Mouse (Mus musculus): ENCODE measurements around the gene Tmem270. TPM values are rescaled to one million over a fixed set of nuclear protein-coding genes. Genes with fewer than 3 reads are reported as not detected.

The Tmem270 gene
- polyA plus RNA-seq (2014; fragmentation: Nextera tagmentation; extraction: Ambion mirVana), result not detected in 2 replicates

DNA sequence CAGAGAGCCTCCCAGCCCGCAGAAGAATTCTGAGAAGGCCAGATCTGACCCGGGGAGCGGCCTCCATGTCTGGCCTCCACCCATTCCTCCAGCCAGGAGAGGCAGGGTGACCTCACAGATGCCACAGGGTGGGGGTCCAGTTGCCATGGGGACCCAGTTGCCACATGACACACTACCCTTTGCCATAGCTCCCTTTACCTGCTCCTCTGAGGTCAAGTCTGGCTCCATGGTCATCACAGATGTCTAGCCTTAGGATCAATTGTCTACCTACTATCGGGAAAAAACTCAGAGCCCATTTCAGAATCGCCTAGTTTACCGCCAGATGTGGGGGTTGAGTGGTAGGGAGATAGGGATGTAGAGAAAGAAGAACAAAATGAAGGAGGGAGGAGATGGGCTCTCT is at the start of gene Tmem270:
TSS of gene Tmem270 (minus strand) at position 101 of the 400 bp plus-strand sequence.
- no peak within 1 kb of the TSS for H3K4me2 ChIP-seq (replicated peaks; ENCODE audit: low read depth, low read length)
- no peak for ATAC-seq (ENCODE audit: insufficient number of reproducible peaks, insufficient read depth, low FRiP score, low read depth)
- no peak within 1 kb of the TSS for H3K4me3 ChIP-seq (ENCODE audit: low read depth, low read length)
- H3K4me1 ChIP-seq (ENCODE audit: control insufficient read depth, insufficient read depth, low read length), result no peaks in the 10 kb centered on the region
- no peaks in the 10 kb centered on the region for H3K9me3 ChIP-seq (ENCODE audit: control insufficient read depth, low read depth, low read length)
- H3K36me3 ChIP-seq (ENCODE audit: control insufficient read depth, insufficient read depth, low read length), result no peaks in the 10 kb centered on the region
- H3K27me3 ChIP-seq (ENCODE audit: control insufficient read depth, insufficient read depth, low read length), result no peaks in the 10 kb centered on the region
- WGBS, result 83% methylated on average over 6 of the region's 6 CpGs
- no peak within 1 kb of the TSS for H3K9ac ChIP-seq (replicated peaks; ENCODE audit: low read depth, low read length)
- H3K27ac ChIP-seq (ENCODE audit: low read length), result no peak within 1 kb of the TSS

DNA sequence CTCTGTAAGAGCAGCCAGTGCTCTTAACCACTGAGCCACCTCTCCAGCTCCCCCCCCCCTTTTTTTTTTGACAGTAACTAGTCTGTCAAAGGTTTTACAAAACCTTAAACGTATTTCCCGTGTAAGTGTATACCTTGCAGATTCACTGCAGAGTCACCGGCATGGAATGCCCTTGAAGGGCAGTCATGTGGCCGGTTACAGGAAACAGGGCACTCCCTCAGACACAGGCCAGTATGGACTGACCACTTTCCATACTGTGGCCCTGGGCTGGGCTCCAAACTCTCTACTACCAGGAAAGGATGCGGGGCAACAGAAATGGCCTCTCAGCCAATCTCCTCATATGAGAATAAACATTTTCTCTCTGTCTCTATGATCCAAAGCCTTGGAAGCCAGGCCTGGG is 49.0 kb upstream of the Tmem270 start:
- Histone ChIP-seq H3K27me3 (ENCODE audit: control insufficient read depth, insufficient read depth, low read length) (no peaks in the 10 kb centered on the region), H3K9me3 (ENCODE audit: control insufficient read depth, low read depth, low read length) (no peaks in the 10 kb centered on the region), H3K27ac (ENCODE audit: low read length) (no peak overlapping the region), H3K36me3 (ENCODE audit: control insufficient read depth, insufficient read depth, low read length) (no peaks in the 10 kb centered on the region), H3K4me1 (ENCODE audit: control insufficient read depth, insufficient read depth, low read length) (peaks cover 11% of the 10 kb centered on the region; the same call in 1 of the 2 replicates), H3K4me3 (ENCODE audit: low read depth, low read length) (no peak overlapping the region), H3K4me2 (replicated peaks; ENCODE audit: low read depth, low read length) (no peak overlapping the region), H3K9ac (replicated peaks; ENCODE audit: low read depth, low read length) (no peak overlapping the region)
- 61% methylated on average over 5 of the region's 5 CpGs for WGBS
- no peak for ATAC-seq (ENCODE audit: insufficient number of reproducible peaks, insufficient read depth, low FRiP score, low read depth)

DNA sequence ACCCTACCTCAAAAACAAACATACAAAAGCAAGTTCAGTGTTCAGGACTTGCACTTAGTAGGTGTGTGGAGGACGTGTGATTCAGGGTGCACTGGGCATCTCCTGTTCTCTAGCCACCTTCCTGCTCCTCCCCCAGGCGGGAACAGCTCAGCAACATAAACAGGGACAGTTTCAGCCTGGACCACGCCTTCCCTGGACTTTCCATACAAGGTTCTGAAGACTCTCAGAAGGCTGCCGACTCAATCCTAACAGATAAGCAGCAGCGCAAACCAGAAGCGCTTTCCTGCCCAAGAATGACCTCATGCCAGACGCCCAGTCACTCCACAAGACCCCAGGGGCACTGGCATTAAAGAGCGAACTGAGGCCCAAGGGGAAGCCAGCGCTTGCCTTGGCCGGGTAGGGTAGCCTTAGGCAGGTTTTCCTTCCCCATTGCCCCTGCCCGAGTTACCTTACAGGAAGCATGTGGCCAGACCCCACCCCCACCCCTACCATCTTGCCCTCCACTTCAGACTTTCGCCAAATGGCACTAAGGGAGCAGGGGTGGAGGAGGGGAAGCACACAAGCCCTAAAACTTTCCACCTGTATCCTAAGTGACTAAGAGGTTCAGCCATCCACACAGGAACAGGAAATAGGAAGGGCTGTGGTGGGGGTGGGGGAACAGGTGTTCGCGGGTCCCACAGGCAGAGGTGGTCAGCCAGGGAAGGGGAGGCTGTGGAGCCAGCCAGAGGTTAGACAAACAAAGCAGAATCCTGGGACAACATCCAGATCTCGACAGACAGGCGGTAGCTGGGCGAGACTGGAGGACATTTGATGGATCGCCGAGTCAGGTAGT is 44.7 kb upstream of the Tmem270 start:
- Histone ChIP-seq H3K27ac (ENCODE audit: low read length) (peak overlapping the region; percentile 75; the same call in 1 of the 2 replicates), H3K4me1 (ENCODE audit: control insufficient read depth, insufficient read depth, low read length) (peaks cover 19% of the 10 kb centered on the region; the same call in 1 of the 2 replicates), H3K36me3 (ENCODE audit: control insufficient read depth, insufficient read depth, low read length) (no peaks in the 10 kb centered on the region), H3K9me3 (ENCODE audit: control insufficient read depth, low read depth, low read length) (no peaks in the 10 kb centered on the region), H3K4me2 (replicated peaks; ENCODE audit: low read depth, low read length) (peak overlapping the region; percentile 30), H3K9ac (replicated peaks; ENCODE audit: low read depth, low read length) (no peak overlapping the region), H3K4me3 (ENCODE audit: low read depth, low read length) (0 out of 2 replicates have a peak overlapping the region, but pooled peaks have one; percentile 1), H3K27me3 (ENCODE audit: control insufficient read depth, insufficient read depth, low read length) (peaks cover 3% of the 10 kb centered on the region; the same call in 1 of the 2 replicates)
- 8% methylated on average over 19 of the region's 19 CpGs for WGBS
- peak; percentile 70 for ATAC-seq (ENCODE audit: insufficient number of reproducible peaks, insufficient read depth, low FRiP score, low read depth)

DNA sequence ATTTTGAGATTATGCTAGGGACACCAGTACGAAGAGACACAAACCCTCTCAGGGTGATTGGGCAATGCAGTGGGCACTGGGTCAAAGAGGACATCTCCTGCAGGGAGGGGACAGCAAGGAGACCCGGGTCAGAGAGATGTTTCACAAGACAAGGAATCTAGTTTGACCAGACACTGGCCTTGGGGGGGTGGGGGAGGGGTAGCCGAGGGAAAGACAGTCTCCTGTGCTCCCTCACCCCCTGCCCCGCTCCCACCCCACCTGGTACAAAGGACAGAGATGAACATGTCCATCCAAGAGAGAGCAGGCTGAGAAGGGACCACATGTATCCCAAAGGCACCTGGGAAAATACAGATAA is 41.5 kb upstream of the Tmem270 start:
- Histone ChIP-seq H3K27ac (ENCODE audit: low read length) (peak overlapping the region; percentile 87; the same call in 1 of the 2 replicates), H3K9ac (replicated peaks; ENCODE audit: low read depth, low read length) (no peak overlapping the region), H3K4me2 (replicated peaks; ENCODE audit: low read depth, low read length) (no peak overlapping the region), H3K4me3 (ENCODE audit: low read depth, low read length) (no peak overlapping the region), H3K36me3 (ENCODE audit: control insufficient read depth, insufficient read depth, low read length) (no peaks in the 10 kb centered on the region), H3K9me3 (ENCODE audit: control insufficient read depth, low read depth, low read length) (no peaks in the 10 kb centered on the region), H3K4me1 (ENCODE audit: control insufficient read depth, insufficient read depth, low read length) (peaks cover 19% of the 10 kb centered on the region; the same call in 1 of the 2 replicates), H3K27me3 (ENCODE audit: control insufficient read depth, insufficient read depth, low read length) (peaks cover 8% of the 10 kb centered on the region; the same call in 1 of the 2 replicates)
- ATAC-seq (ENCODE audit: insufficient number of reproducible peaks, insufficient read depth, low FRiP score, low read depth), result no peak
- 50% methylated on average over 4 of the region's 4 CpGs for WGBS

DNA sequence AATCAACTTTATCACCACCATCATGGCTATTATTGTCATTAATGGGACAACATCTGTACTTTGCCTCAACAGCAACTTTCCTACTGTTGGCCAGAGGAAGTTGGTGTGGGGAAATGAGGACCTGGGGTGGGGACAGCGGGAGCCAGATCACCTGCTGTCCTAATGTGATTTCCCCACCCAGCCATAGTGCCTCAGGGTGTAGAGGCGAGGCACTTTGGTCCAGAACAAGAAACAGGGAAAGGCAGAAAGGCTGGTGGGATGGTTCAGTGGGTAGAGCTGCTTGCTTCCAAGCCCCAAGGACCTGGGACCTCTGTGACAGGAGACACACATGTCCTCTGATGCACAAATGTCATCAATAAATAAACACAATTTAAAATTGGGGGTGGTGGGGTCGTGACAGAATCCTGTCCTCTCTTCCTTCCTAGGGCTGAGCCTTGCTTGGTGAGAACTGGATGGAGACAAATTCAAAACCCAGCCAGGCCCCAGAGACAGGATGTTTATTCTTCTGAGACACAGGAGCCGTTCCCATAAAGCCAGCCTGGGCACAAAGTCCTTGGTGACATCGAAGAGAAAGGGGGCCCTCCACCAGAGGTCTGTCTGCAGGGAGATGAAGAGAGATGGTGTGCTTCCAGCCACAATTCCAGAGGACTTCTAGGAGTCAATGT is 41.0 kb upstream of the Tmem270 start:
- ATAC-seq (ENCODE audit: insufficient number of reproducible peaks, insufficient read depth, low FRiP score, low read depth), result no peak
- Histone ChIP-seq H3K27me3 (ENCODE audit: control insufficient read depth, insufficient read depth, low read length) (peaks cover 8% of the 10 kb centered on the region; the same call in 1 of the 2 replicates), H3K4me2 (replicated peaks; ENCODE audit: low read depth, low read length) (no peak overlapping the region; the same call in 1 of the 2 replicates), H3K4me3 (ENCODE audit: low read depth, low read length) (no peak overlapping the region), H3K9me3 (ENCODE audit: control insufficient read depth, low read depth, low read length) (no peaks in the 10 kb centered on the region), H3K9ac (replicated peaks; ENCODE audit: low read depth, low read length) (no peak overlapping the region), H3K36me3 (ENCODE audit: control insufficient read depth, insufficient read depth, low read length) (no peaks in the 10 kb centered on the region), H3K27ac (ENCODE audit: low read length) (peak overlapping the region; percentile 87), H3K4me1 (ENCODE audit: control insufficient read depth, insufficient read depth, low read length) (peaks cover 19% of the 10 kb centered on the region; the same call in 1 of the 2 replicates)
- 32% methylated on average over 5 of the region's 5 CpGs for WGBS

DNA sequence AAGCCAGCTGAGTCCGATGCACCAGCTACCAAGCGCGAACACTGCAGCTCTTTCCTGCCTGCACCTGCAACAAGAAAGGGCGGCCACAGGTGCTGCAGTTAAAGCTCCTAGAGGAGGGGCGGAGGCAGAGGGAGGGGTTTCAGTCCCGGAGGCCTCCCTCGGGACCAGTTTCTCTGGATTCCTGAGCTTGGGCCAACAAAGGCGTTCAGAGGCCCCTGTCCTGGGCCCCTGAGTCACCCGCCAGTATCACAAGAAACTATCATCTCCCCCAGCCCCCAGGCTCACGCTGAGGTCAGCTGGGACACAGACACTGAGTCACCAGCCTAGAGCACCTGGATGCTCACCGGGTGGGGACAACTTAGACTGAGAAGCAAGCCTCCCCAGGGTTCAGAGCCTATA is 40.3 kb upstream of the Tmem270 start, which contains the start of gene Cldn4:
TSS of gene Cldn4 (minus strand) at position 78 of the 399 bp plus-strand sequence.
- ATAC-seq (ENCODE audit: insufficient number of reproducible peaks, insufficient read depth, low FRiP score, low read depth), result peak; percentile 83
- no peaks in the 10 kb centered on the region for H3K9me3 ChIP-seq (ENCODE audit: control insufficient read depth, low read depth, low read length)
- no peaks in the 10 kb centered on the region for H3K36me3 ChIP-seq (ENCODE audit: control insufficient read depth, insufficient read depth, low read length)
- peak within 1 kb of the TSS; percentile 87 for H3K27ac ChIP-seq (ENCODE audit: low read length)
- 14% methylated on average over 11 of the region's 11 CpGs for WGBS
- peak within 1 kb of the TSS; percentile 37 for H3K4me2 ChIP-seq (replicated peaks; ENCODE audit: low read depth, low read length)
- peaks cover 8% of the 10 kb centered on the region; the same call in 1 of the 2 replicates for H3K27me3 ChIP-seq (ENCODE audit: control insufficient read depth, insufficient read depth, low read length)
- peak within 1 kb of the TSS; percentile 44 for H3K4me3 ChIP-seq (ENCODE audit: low read depth, low read length)
- H3K9ac ChIP-seq (replicated peaks; ENCODE audit: low read depth, low read length), result peak within 1 kb of the TSS; percentile 64
- peaks cover 18% of the 10 kb centered on the region; the same call in 1 of the 2 replicates for H3K4me1 ChIP-seq (ENCODE audit: control insufficient read depth, insufficient read depth, low read length)

DNA sequence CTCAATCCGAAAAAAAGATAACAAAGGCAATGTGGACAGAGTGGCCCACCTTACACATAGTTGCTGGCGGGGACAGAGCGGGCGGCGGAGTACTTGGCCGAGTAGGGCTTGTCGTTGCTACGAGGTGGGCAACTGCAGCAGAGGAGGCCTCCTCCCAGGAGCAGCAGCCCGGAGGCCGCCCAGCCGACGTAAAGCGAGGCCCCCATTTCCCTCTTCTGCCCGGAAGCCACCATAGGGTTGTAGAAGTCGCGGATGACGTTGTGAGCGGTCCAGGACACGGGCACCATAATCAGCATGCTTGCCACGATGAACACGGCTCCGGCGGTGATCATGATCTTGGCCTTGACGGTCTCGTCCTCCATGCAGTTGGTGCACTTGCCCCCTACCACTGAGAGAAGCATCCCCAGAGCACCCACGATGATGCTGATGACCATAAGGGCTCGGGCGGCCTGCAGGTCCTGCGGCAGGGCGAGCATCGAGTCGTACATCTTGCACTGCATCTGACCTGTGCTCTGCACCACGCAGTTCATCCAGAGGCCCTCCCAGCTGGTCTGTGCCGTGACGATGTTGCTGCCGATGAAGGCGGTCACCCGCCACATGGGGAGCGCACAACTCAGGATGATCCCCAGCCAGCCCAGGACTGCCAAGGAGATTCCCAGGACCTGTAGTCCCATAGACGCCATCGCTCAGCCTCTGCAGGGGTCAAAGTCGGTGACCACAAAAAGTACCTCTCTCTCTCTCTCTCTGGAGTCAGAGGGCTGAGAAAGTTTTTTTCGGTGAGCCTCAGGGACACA is 39.7 kb upstream of the Tmem270 start:
- no peaks in the 10 kb centered on the region for H3K36me3 ChIP-seq (ENCODE audit: control insufficient read depth, insufficient read depth, low read length)
- H3K27ac ChIP-seq (ENCODE audit: low read length), result peak overlapping the region; percentile 87
- H3K4me2 ChIP-seq (replicated peaks; ENCODE audit: low read depth, low read length), result peak overlapping the region; percentile 37
- ATAC-seq (ENCODE audit: insufficient number of reproducible peaks, insufficient read depth, low FRiP score, low read depth), result no peak
- no peaks in the 10 kb centered on the region for H3K9me3 ChIP-seq (ENCODE audit: control insufficient read depth, low read depth, low read length)
- peaks cover 12% of the 10 kb centered on the region; the same call in 1 of the 2 replicates for H3K4me1 ChIP-seq (ENCODE audit: control insufficient read depth, insufficient read depth, low read length)
- 22% methylated on average over 43 of the region's 43 CpGs for WGBS
- H3K4me3 ChIP-seq (ENCODE audit: low read depth, low read length), result peak overlapping the region; percentile 44
- H3K27me3 ChIP-seq (ENCODE audit: control insufficient read depth, insufficient read depth, low read length), result peaks cover 8% of the 10 kb centered on the region; the same call in 1 of the 2 replicates
- H3K9ac ChIP-seq (replicated peaks; ENCODE audit: low read depth, low read length), result peak overlapping the region; percentile 64

All from stomach, embryonic 14.5 days (tissue).